Mouse (Mus musculus) MEL (cell line): ENCODE measurements at regions not wholly inside any gene's neighbourhood (a gene's known extent, or its start where the extent isn't known, plus 50 kb on each side); places are given as distances from the start of the nearest gene placed in this dataset.

Source experiments
- DNase-seq: peaks from one replicate; pipeline ENCODE4 v3.0.0; 2011; ENCODE audit warnings: low read depth, low spot score
- H3K27ac ChIP-seq: 2 replicates; pipeline ENCODE4 v1.5.1; 2012; ENCODE audit warnings: low read depth, mild to moderate bottlenecking, control low read depth, low read length, moderate library complexity; ENCODE audit not compliant: control insufficient read depth
- H3K27me3 ChIP-seq, 2 experiments: fragments of 150-350 bp in 1 of 2; sonication (generic) in 1 of 2; 2 replicates each; pipeline ENCODE4 v1.6.1; 2012; ENCODE audit warnings: low read length in 2 of 2, mild to moderate bottlenecking in 2 of 2, improper control_type of control experiment in 1 of 2, moderate library complexity in 1 of 2; ENCODE audit not compliant: insufficient read depth in 2 of 2, control insufficient read depth in 1 of 2
- H3K36me3 ChIP-seq, 2 experiments: 2 replicates each; pipeline ENCODE4 v1.6.1; 2012 to 2014; ENCODE audit warnings: low read length in 2 of 2, improper control_type of control experiment in 1 of 2, inconsistent platforms in 1 of 2, mild to moderate bottlenecking in 1 of 2; ENCODE audit not compliant: insufficient read depth in 2 of 2, control insufficient read depth in 1 of 2
- H3K4me1 ChIP-seq, 2 experiments: fragments of 150-350 bp in 1 of 2; sonication (generic) in 1 of 2; 2 replicates each; pipeline ENCODE4 v1.6.1; 2012; ENCODE audit warnings: low read length in 2 of 2, improper control_type of control experiment in 1 of 2, mild to moderate bottlenecking in 1 of 2; ENCODE audit not compliant: insufficient read depth in 2 of 2, control insufficient read depth in 1 of 2
- H3K4me3 ChIP-seq, 2 experiments: fragments of 150-350 bp in 1 of 2; sonication (generic) in 1 of 2; 2 replicates each; pipeline ENCODE4 v1.5.1; 2012; ENCODE audit warnings: low read depth in 2 of 2, low read length in 2 of 2, mild to moderate bottlenecking in 2 of 2, moderate library complexity in 2 of 2, control low read depth in 1 of 2, improper control_type of control experiment in 1 of 2; ENCODE audit not compliant: control insufficient read depth in 1 of 2, insufficient read depth in 1 of 2
- H3K79me2 ChIP-seq: 2 replicates; pipeline ENCODE4 v1.6.1; 2012; ENCODE audit warnings: mild to moderate bottlenecking, low read length, moderate library complexity; ENCODE audit not compliant: control insufficient read depth, poor library complexity, insufficient read depth
- H3K9ac ChIP-seq: 2 replicates; pipeline ENCODE4 v1.6.1; 2012; ENCODE audit warnings: low read depth, mild to moderate bottlenecking, control low read depth, low read length, moderate library complexity; ENCODE audit not compliant: control insufficient read depth, poor library complexity, severe bottlenecking
- H3K9me3 ChIP-seq: fragments of 150-350 bp; sonication (generic); replicated peaks from 2 replicates; pipeline ENCODE4 v1.6.1; 2012; ENCODE audit warnings: mild to moderate bottlenecking, low read length, improper control_type of control experiment, moderate library complexity; ENCODE audit not compliant: insufficient read depth
- CHD2 ChIP-seq: IDR thresholded peaks from 2 replicates; pipeline ENCODE4 v1.6.1; 2011; ENCODE audit warnings: low read length, improper control_type of control experiment
- EP300 ChIP-seq, 2 experiments: IDR thresholded peaks; 2 replicates each; pipeline ENCODE4 v1.6.1; 2011; ENCODE audit warnings: improper control_type of control experiment in 2 of 2, low read length in 2 of 2, low read depth in 1 of 2, mild to moderate bottlenecking in 1 of 2
- ETS1 ChIP-seq: IDR thresholded peaks from 2 replicates; pipeline ENCODE4 v1.6.1; 2012; ENCODE audit warnings: low read depth, mild to moderate bottlenecking, inconsistent platforms, low read length, improper control_type of control experiment, moderate library complexity
- JUND ChIP-seq: IDR thresholded peaks from 2 replicates; pipeline ENCODE4 v1.6.1; 2011; ENCODE audit warnings: low read depth, mild to moderate bottlenecking, improper control_type of control experiment, low read length
- MAFK ChIP-seq: IDR thresholded peaks from 2 replicates; pipeline ENCODE4 v1.6.1; 2011; ENCODE audit warnings: low read depth, mild to moderate bottlenecking, low read length, improper control_type of control experiment, borderline replicate concordance
- MEF2A ChIP-seq: IDR thresholded peaks from 2 replicates; pipeline ENCODE4 v1.6.1; 2014; ENCODE audit warnings: low read depth, mild to moderate bottlenecking, inconsistent platforms, low read length, improper control_type of control experiment; ENCODE audit not compliant: poor library complexity, insufficient replicate concordance, severe bottlenecking; ENCODE audit errors: extremely low read depth
- MYC ChIP-seq: IDR thresholded peaks from 2 replicates; pipeline ENCODE4 v1.6.1; 2011; ENCODE audit warnings: low read depth, mild to moderate bottlenecking, low read length, improper control_type of control experiment, moderate library complexity
- NRF1 ChIP-seq: IDR thresholded peaks from 2 replicates; pipeline ENCODE4 v1.6.1; 2014; ENCODE audit warnings: low read depth, mild to moderate bottlenecking, inconsistent platforms, low read length, improper control_type of control experiment, moderate library complexity; ENCODE audit not compliant: poor library complexity, insufficient read depth, severe bottlenecking
- POLR2A ChIP-seq, 2 experiments: IDR thresholded peaks; 2 replicates each; pipeline ENCODE4 v1.6.1; 2011 to 2012; ENCODE audit warnings: low read length in 2 of 2, mild to moderate bottlenecking in 2 of 2, control low read depth in 1 of 2, improper control_type of control experiment in 1 of 2, low read depth in 1 of 2, moderate library complexity in 1 of 2; ENCODE audit not compliant: control insufficient read depth in 1 of 2, insufficient read depth in 1 of 2, poor library complexity in 1 of 2
- POLR2AphosphoS2 ChIP-seq: IDR thresholded peaks from 2 replicates; pipeline ENCODE4 v1.6.1; 2011; ENCODE audit warnings: low read length, improper control_type of control experiment
- POLR2AphosphoS5 ChIP-seq: IDR thresholded peaks from 2 replicates; pipeline ENCODE4 v1.6.1; 2012; ENCODE audit warnings: low read depth, borderline replicate concordance, mild to moderate bottlenecking, inconsistent platforms, low read length, moderate library complexity, mixed read lengths
- SIN3A ChIP-seq: IDR thresholded peaks from 2 replicates; pipeline ENCODE4 v1.6.1; 2012; ENCODE audit warnings: low read length, improper control_type of control experiment, inconsistent platforms
- TAL1 ChIP-seq: IDR thresholded peaks from 2 replicates; pipeline ENCODE4 v1.6.1; 2012; ENCODE audit warnings: mild to moderate bottlenecking, inconsistent platforms, low read length, moderate library complexity, mixed read lengths
- TBP ChIP-seq: IDR thresholded peaks from 2 replicates; pipeline ENCODE4 v1.8.0; 2011; ENCODE audit warnings: low read depth, low read length, improper control_type of control experiment
- ZC3H11A ChIP-seq: IDR thresholded peaks from 2 replicates; pipeline ENCODE4 v1.6.1; 2012; ENCODE audit warnings: low read depth, mild to moderate bottlenecking, inconsistent platforms, low read length, improper control_type of control experiment
- ZKSCAN1 ChIP-seq: IDR thresholded peaks from 2 replicates; pipeline ENCODE4 v1.6.1; 2012; ENCODE audit warnings: low read depth, mild to moderate bottlenecking, inconsistent platforms, low read length, improper control_type of control experiment, moderate library complexity
- ZNF384 ChIP-seq: IDR thresholded peaks from 2 replicates; pipeline ENCODE4 v1.6.1; 2012; ENCODE audit warnings: low read depth, mild to moderate bottlenecking, inconsistent platforms, low read length, improper control_type of control experiment

DNA sequence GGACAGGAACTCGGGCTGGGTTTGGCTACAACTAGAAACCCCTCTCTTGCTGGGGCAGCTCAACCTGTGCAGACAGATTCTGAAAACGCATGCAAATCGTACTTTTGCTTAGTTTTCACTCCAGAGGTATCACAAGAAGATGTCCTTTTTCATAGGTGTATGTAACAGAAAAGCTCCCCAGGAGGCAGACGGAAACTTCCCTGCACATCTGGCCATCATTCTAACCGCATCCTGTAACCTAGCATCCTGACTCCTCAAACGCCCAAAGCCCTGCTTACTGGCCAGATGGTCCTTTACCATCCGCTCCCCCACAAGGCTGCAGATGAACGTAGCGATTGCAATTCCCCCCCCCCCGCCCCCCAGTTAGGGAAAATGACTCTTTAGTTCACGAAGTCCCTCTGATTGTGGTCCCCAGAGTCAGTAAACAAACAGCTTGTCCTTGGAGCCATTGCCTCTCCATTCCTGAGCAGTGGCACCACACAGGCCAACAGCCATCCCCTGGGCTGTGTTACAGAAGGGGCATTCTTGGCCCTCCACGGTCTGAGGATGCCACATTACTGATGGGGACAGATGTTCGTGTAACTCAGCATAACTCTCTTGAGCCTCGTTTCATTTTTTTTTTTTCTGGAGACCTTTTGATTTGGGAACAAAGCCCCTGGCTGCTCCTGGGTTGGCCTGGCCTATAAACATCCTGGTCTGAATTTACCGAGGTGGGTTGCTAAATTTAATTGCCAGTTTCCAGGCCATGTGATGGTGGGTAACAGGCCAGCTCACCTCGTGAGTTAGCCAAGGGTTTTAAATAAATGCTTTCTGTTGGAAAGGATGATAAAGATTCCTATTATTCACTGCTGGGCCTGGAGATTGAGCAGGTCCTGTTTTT, 149.6 kb upstream of the Rreb1 start:
- no peaks in the 10 kb centered on the region for H3K36me3 ChIP-seq
- no peak overlapping the region for H3K4me3 ChIP-seq
- H3K9ac ChIP-seq, result no peak overlapping the region
- no peak for DNase-seq
- no peaks in the 10 kb centered on the region for H3K79me2 ChIP-seq
- no peak for TF ChIP-seq POLR2AphosphoS5
- TF ChIP-seq ZC3H11A, result no peak
- TF ChIP-seq POLR2A (IDR thresholded peaks at IDR 0.05; ENCODE audit: control insufficient read depth in 1 of 2, insufficient read depth in 1 of 2, low read depth in 1 of 2, low read length in 2 of 2, poor library complexity in 1 of 2), result no peak
- TF ChIP-seq NRF1, result no peak
- no peak for TF ChIP-seq TAL1
- no peak for TF ChIP-seq EP300 (IDR thresholded peaks at IDR 0.05; ENCODE audit: low read depth in 1 of 2, low read length in 2 of 2)
- TF ChIP-seq SIN3A, result no peak
- no peak for TF ChIP-seq POLR2AphosphoS2
- TF ChIP-seq MAFK, result no peak
- no peaks in the 10 kb centered on the region for H3K9me3 ChIP-seq
- peaks cover 0 to 3% of the 10 kb centered on the region in 2 experiments; a peak in 1 of 4 replicates for H3K27me3 ChIP-seq
- H3K4me1 ChIP-seq, result no peaks in the 10 kb centered on the region
- no peak overlapping the region for H3K27ac ChIP-seq

DNA sequence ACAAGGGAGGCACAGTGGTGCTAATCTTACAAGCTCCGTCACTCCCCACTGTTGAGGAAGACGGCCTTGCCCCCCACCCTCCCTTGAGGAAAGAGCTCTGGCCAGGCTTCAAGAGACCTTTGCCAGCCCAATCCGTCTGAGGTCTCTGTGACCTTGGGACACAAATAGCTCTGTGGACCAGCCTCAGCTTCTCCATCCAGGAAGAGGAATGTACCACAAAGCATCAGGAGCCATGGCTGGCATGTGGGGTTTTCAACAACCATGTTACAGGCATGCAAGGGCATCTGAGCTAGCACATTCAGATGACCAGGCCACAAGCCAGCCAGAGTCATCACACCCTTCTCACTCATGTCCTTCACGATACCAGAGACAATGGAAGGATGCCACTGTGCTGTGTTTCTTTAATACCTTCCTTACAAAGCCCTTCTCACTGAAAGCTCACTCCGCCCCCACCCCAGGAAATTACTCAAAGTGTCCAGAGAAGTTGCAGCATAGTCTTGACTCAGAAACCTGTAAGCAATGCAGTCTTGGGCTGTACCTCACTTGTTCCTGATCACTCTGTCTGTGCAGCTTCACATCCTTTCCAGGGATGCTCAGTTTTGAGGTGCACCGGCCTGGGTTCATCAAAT, 148.8 kb upstream of the Rreb1 start:
- no peaks in the 10 kb centered on the region for H3K79me2 ChIP-seq
- no peak for DNase-seq
- no peaks in the 10 kb centered on the region for H3K9me3 ChIP-seq
- H3K4me1 ChIP-seq, result no peaks in the 10 kb centered on the region
- no peaks in the 10 kb centered on the region for H3K36me3 ChIP-seq
- TF ChIP-seq ETS1, result no peak
- TF ChIP-seq NRF1, result no peak
- no peak for TF ChIP-seq MYC
- no peak for TF ChIP-seq TBP
- no peak for TF ChIP-seq ZKSCAN1
- TF ChIP-seq ZNF384, result no peak
- no peak for TF ChIP-seq JUND
- TF ChIP-seq MEF2A, result no peak
- TF ChIP-seq CHD2, result no peak
- H3K27me3 ChIP-seq, result no peaks in the 10 kb centered on the region; a peak in 1 of 4 replicates
- no peak overlapping the region for H3K9ac ChIP-seq
- H3K27ac ChIP-seq, result no peak overlapping the region
- H3K4me3 ChIP-seq, result no peak overlapping the region
